Mouse (Mus musculus) brain, embryonic 14.5 days (tissue): ENCODE data around the gene Fbxl20.

Experiments used
- CTCF ChIP-seq: fragments of 200-500 bp; IDR thresholded peaks from 2 replicates; pipeline ENCODE4 v1.5.1; 2012; ENCODE audit warnings: inconsistent platforms, mild to moderate bottlenecking, moderate library complexity, borderline replicate concordance; ENCODE audit not compliant: insufficient read depth, insufficient read length; ENCODE audit errors: extremely low read depth
- POLR2A ChIP-seq: fragments of 200-500 bp; IDR thresholded peaks from 2 replicates; pipeline ENCODE4 v1.6.1; 2012; ENCODE audit warnings: mild to moderate bottlenecking, inconsistent platforms, borderline replicate concordance; ENCODE audit not compliant: poor library complexity, insufficient read depth, insufficient read length, severe bottlenecking; ENCODE audit errors: extremely low read depth

- TF ChIP-seq POLR2A = no peak
- TF ChIP-seq CTCF = no peak
Observed at GRCm38 (mm10) chr11:98066201-98066600, 84.0 kb downstream of the Fbxl20 start.
